Mouse (Mus musculus) small intestine, adult 2 months (tissue): Measurements from ENCODE around the gene Stxbp3.

ENCODE experiments used
- CTCF ChIP-seq: fragments of 200-500 bp; IDR thresholded peaks from 2 replicates; pipeline ENCODE4 v1.5.1; 2012; ENCODE audit warnings: low read depth, mild to moderate bottlenecking, control low read depth, inconsistent platforms, low read length, moderate library complexity, mixed read lengths; ENCODE audit not compliant: insufficient replicate concordance, insufficient read length; ENCODE audit errors: extremely low read depth
- POLR2A ChIP-seq: fragments of 200-500 bp; IDR thresholded peaks from 2 replicates; pipeline ENCODE4 v1.6.1; 2012; ENCODE audit warnings: low read depth, mild to moderate bottlenecking, control low read depth, inconsistent platforms, low read length, moderate library complexity

DNA sequence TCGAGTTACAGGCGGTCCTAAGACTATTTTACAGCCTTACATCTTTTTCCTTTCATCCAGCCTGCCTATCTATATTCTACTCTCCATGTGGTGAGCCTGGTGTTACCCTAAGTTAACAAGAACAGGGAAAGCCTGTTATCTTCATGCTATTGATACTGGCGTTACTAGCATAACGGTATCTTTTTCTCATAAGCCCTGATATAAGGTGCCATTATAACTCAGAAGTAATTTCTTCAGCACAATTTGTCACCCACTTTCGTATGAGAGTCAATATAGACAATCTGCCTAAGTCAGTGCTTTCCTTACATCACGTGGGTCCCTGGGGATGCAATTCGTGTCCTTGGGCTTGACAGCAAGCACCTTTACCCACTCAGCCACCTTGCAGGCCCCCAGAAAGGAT is 1.3 kb downstream of the Stxbp3 start:
- TF ChIP-seq CTCF, result no peak
- TF ChIP-seq POLR2A, result no peak
